Mouse (Mus musculus) heart, adult 8-10 months (tissue): ENCODE data around the gene Zbtb48. TPM values are rescaled to one million over a fixed set of nuclear protein-coding genes. Genes with fewer than 3 reads are reported as not detected.

Experiments used
- DNase-seq: peaks from one replicate; pipeline ENCODE4 v3.0.0; 2022; ENCODE audit warnings: low spot score
- total RNA-seq, 4 experiments: library from RNA; stranded (reverse); gene quantifications; 2 replicates each; pipeline ENCODE4 v1.2.4; 2022

Gene Zbtb48
- total RNA-seq, 4 experiments from 2014 or later, result 3.8 to 5.7 (median 5.0) TPM

DNA sequence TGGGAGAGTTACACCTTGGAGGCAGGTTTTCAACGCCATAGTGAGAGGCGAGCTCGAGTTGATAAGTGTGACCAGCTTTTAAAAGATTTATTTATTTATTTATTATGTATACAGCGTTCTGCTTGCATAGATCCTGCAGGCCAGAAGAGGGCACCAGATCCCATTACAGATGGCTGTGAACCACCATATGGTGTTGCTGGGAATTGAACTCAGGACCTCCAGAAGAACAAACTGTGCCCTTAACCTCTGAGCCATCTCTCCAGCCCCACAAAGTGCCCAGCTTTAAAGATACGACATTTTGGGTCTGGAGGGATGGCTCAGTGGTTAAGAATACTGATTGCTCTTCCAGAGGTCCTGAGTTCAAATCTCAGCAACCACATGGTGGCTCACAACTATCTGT, 1.6 kb upstream of the Zbtb48 start:
- DNase-seq, result no peak

DNA sequence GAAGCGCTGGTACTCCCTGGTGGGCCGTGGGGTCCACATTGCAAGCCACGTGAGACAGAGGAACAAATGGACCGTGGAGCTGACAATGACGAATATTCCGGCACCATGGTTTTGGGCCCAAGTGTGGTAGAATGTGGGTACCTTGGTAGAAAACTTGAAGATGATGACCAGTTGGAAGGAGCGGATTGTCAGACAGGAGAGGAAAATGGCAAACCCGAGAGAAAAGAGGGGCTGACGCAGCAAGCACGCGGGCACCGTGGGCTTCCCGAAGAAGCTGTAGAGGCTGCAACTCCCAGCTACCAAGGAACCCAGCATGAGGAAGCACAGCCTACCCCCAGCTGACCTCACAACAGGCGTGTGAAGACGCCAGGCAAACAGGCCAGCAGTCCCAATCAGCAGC, 985 bp upstream of the Zbtb48 start:
- DNase-seq, result no peak

DNA sequence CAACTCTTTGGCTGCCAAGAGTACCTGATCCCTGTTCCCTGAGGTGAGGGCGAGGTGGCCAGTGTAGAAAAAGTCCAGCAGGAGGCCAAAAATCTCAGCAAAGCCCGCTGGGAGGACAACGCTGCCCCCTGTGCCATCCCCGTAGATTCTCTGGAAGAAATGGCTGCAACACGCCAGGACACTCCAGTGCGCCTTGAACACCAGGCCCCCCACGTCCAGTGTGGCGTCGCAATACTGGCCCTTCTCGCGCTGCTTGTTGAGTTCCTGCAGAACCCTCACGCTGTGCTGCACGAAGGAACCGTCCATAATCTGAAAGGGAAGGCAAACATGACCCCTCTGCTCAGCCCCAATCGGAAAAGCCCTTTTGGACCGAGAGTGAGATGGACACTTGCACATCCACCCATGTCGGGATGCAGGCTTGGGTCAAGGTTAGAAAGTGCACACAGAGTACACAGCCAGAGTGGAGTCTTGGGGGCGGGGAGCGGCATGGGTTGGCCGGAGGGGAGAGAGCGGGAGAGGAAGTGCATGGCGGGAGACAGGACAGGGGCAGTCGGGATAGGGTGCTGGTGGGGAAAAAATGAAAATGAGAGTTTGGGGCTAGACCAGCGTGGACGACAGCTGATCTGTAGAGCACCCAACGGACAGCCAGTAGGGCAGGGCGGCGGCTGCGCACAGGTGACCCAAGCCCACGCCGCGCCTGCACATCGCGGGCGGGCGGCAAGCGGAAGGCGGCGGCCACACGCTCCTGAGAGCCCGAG, 541 bp downstream of the Zbtb48 start:
- no peak for DNase-seq

DNA sequence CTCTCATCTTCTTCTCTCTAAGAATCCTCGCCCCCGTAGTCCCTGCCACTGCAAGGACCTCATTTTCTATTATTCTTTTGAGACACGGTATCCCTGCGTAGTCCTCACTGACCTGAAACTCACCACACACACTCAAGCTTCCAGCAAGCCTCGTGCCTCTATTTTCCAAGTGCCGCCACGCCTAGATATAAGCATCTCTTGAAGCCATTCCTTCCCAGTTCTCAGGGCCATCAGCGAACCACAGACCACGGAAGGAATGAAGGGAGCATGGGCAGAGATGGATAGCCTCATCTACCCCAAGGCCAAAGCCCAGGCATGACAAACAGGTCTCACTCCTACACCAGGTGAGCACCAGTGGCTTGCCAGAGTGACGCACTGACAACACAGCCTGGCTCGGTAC, 2.9 kb downstream of the Zbtb48 start:
- DNase-seq, result no peak

DNA sequence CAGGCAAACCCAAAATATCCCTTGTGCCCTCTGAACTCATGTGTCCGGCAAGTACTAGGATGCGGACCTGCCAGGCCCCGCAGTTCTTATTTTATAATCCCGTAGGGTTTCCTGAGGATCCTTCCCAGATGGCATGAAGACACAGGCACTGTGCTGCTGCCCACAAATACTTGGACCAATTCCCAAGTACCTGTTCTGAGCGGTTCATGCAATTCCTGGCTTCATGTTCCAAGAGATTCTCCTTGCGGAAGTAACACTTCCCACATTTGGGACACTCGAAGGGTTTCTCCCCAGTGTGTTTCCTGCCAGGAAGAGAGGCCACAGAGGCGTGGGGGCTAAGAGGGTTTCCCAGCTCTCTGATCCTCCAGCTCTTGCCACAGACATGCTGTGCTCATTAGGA, 5.0 kb downstream of the Zbtb48 start:
- no peak for DNase-seq

DNA sequence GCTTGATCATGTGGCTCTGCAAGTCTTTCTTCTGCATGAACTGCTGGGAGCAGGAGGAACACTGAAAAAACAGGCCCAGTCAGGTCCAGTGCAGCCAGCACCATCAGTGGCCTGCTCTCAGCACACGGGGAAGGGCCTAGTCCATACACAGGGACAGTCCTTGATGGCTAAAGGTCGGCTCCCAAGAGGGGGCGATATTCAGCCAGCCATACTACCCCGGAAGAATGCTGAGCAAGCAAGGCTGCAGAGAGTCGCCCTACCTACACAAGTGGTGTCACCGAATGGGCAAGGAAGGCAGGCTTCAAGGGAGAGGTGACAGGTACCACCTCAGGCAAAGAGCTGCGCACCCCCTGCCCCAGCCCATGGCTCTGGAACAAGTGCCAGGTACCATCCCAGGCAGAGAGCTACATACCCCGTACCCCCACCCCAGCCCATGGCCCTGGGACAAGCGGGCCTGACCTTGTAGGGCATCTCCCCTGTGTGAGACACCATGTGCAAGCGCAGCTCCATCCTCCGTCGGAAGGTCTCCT, 5.8 kb downstream of the Zbtb48 start:
- DNase-seq, result no peak

DNA sequence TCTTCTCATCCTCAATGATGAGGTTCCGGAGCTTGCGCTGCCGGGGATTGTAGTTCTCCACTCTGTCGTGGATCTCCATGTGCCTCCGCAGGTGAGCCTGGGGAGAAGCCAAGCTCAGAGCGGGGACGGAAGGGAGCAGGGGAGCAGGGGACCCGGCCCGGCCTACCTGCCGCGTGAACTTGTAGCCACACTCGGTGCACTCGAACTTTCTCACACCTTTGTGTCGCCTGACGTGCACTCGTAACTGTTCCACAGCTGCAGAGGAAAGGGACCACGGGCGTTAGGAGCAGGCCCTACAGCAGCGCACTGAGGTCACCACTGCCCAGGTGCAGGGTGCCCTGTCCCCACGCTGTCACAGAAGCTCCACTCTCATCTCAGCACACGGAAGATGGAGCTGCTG, 7.4 kb downstream of the Zbtb48 start:
- DNase-seq, result no peak

DNA sequence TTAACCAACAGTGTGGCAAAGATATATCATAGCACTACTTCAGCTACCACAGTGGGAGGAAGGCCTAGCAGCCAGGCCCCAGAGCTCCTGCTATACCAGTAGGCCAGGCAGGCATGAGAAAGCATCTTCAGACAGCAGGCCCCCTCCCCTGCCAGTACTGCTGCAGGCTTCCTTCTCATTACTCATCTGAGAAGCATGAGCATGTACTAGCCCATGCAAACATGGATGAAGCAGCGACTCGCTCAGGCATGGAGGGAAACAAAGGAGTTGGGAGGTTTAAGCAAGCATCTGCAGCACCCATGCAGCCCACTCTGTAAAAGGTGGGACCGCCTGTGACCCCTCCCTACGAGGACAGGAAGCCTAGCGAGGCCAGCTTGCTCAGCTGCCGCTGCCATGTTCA, 8.4 kb downstream of the Zbtb48 start:
- DNase-seq, result no peak

DNA sequence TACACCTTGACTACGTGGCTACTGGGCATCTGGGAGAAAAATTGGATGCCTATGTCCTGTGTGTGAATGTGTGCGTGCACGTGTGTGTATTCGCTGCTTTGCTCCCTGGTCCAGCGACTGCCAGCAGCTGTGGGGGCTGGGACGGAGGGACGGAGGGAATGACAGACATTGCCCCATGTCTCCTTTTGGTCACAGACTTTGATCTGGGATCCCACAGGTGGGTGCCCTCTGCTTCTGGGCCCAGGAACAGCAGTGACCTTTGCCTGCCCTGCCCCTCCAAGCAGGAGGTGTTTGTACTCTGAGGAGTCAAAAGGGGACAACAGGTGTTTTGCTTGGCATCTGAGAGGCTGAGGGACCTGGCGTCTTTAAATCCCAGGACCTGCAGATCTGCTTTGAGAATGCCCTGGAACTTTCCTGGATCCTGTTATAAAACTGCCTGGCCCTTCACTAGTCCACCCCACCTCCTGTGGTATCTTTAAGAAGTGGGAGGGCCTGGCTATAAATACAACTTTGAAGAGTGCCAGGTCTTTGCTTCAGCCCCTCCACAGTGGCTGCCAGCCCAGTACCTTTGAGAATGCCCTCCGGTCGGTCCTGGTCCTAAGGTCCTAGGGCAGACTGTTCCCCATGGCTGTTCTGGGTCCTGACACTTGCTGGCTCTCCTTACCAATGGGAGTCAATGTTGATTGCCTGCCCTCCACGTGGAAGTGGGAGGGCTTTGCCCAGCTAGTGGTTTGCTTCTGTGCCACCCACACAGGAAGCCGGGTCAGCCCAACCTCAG, 14.2 kb downstream of the Zbtb48 start:
- DNase-seq, result peak; percentile 69

DNA sequence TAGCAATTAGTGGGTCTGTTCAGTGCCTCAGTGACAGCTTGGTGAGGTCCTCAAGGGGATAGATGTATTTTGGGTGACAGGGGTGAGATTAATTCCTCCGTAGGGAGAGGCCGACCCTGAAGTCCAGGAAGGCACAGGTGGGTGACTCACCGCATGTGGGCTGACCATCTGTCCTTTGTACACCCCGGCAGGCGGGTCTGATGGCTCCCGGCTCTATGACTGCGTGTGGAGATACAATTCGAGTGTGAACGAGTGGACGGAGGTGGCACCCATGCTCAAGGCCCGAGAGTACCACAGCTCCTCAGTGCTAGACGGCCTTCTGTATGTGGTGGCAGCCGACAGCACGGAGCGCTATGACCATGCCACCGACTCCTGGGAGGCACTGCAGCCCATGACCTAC, 15.4 kb downstream of the Zbtb48 start:
- DNase-seq, result no peak

DNA sequence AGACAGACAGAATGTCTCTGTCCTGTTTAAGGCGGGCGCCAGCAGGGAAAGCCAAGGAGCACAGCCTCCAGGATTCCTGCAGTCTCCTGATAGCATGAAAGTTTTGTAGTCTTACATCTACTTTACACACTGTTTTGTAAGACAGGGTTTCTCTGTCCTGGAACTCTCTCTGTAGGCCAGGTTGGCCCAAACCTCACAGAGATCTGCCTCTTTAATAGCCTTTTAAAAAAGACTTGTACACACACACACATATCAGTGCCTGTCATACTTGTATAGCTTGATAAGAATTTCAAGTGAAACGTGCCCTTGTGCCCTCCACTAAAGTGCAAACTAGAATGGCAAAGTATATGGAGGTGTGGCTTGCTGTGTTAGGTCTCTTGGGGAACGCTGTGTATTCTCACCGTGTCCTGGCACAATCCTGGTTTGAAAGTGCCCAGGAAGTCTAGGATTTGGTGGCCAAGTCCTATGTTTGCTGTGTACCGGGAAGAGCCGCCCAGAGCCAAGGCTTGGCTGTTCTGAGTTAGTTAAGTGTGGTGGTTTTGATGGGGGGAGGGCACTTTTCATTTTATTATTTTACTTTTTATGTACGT, 16.2 kb downstream of the Zbtb48 start:
- DNase-seq, result no peak

DNA sequence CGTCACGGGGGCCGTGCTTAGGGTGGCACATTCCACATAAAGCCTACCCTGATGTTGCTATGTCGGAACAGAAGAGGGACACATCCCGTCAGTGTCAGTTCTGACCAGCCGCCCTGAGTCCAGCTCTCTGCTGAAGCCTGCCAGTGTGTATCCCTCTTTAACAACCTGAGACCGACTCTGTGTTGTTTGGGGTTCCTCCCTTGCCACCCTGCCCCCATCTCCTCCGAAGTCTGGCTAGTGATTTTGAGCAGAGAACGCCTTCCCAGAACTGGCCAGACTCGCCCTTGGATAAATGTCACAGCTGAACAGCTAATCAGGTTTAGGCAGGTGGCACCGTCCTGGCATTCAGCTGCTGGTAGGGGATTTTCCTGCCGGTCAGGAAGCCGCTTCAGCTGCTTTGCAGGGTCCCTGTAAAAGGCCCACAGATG, 16.8 kb downstream of the Zbtb48 start:
- no peak for DNase-seq

DNA sequence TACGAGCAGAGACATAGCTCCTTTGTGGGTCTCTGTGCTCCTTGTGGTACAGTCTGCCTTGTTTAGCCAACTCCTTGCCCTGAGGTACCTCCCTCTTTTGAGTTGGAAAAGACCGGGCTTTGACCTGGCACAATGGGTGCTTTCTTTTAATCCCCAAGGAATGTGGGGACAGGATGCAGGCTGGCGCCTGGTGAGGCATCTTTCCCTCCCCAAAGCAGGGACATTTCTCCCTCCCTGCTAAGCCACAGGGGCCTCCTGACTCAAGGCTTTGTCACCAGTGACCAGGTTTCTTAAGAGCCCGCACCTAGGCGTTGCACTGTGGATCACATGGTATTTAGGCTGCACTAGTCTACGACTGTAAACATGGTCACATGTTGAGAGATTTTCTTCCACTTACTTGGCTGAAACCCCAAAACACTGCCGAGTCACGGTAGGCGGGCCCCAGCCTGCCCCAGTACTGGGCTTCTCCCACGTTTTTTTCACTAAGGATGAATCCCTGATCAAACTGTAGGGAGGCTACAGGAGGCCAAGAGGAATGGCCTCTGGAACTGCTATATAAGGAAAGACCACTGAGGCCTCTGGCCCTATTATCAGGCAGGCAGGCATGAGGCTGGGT, 17.3 kb downstream of the Zbtb48 start:
- peak; percentile 63 for DNase-seq

DNA sequence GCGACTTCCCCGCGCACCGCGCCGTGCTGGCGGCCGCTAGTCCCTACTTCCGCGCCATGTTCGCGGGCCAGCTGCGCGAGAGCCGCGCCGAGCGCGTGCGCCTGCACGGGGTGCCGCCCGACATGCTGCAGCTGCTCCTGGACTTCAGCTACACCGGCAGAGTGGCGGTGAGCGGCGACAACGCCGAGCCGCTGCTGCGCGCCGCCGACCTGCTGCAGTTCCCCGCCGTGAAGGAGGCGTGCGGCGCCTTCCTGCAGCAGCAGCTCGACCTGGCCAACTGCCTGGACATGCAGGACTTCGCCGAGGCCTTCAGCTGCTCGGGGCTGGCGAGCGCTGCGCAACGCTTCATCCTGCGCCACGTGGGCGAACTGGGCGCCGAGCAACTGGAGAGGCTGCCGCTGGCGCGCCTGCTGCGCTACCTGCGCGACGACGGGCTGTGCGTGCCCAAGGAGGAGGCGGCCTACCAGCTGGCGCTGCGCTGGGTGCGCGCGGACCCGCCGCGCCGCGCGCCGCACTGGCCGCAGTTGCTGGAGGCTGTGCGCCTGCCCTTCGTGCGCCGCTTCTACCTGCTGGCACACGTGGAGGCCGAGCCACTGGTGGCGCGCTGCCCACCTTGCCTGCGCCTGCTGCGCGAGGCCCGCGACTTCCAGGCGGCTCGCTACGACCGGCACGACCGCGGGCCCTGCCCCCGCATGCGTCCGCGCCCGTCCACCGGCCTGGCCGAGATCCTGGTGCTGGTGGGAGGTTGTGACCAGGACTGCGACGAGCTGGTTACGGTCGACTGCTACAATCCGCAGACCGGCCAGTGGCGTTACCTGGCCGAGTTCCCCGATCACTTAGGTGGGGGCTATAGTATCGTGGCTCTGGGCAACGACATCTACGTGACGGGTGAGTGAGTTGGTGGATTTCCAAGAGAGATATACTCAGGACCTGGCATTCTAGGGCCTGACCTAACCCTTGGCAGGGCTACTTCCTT, 18.1 kb downstream of the Zbtb48 start:
- DNase-seq, result peak; percentile 49

DNA sequence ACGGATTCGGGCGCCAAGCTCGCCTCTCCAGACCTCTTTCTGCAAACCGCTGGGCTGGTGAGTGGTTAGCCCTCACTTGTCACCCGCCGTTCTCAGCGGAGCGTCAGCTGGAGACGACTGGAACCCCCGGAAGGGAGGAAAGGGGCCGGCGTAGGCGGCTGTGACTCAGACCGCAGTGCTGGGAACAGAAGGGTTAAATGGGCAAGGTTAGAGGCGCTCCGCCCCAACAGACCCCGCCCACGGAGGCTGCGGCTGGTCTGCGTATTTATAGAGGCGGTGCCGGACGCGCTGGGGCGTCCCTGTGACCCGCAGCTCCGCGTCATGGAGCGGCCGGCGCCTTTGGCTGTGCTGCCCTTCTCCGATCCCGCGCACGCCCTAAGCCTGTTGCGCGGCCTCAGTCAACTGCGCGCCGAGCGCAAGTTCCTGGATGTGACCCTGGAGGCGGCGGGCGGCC, 18.8 kb downstream of the Zbtb48 start, which contains the start of gene Klhl21:
TSS of gene Klhl21 (plus strand) at position 182 of the 454 bp plus-strand sequence.
- DNase-seq, result peak; percentile 94

DNA sequence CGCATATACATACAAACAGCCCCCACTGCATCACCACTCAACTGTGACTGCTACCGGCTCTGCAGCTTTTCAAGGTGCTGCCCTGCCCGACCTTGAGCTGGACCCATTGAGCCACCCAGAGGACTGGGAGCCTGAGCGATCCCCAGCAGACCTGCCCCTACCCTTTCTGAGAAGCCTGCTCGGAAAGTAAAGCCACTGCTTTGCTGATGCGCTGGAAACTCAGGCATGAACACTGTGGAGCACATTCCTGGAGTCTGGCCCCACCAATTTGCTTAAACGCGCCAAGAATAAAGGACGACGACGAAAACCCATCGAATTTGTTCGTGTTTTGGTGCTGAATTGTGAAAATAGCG, 19.3 kb downstream of the Zbtb48 start:
- no peak for DNase-seq

DNA sequence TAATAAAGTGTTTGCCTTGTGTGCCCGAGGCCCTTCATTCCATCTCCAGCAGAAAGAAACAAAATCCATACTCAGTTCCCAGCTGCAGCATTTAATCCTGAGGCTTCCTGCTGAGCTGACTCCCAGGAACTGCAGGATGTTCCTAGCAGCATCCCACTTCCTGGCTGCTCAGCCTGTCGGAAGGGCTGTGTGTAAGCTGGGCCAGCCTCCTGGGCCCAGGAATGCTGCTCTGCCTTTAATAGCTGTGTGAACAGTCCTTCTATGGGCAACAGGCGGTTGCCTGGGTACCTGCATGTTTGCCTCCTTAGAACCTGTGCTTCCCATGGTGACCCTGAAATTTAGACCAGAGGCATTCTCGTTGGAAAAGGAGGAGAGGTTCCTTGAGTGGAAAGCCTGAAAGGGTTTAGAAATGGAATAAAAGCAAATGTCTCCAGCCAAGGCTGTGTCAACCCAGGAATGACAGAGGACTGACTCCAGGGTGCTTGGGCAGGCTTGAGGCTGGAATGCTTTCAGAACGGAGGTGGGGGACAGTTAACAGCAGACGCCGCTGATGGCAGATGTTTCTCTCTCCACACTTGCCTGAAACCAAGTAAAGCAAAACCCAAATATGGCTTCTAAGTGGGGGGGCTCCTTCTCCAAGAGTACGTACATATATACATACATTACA, 19.9 kb downstream of the Zbtb48 start:
- DNase-seq, result no peak

DNA sequence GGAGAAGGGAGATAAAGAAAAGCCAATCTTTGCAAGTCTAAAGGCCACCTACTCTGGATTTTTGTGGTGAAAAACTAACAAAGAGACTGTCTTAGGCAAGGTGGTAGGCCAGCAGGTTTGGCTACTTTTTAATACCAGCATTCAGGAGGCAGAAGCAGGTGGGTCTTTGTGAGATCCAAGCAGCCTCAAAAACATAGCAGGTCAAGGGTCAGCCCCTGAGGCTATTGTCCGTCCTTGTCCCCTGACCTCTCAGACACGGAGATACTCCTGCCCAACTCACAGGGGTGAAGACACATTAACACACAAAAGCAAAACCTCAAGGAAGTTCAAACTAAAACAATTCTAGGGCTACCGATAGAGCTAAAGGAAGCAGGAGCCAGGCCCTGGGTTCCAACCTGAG, 20.7 kb downstream of the Zbtb48 start:
- DNase-seq, result no peak

DNA sequence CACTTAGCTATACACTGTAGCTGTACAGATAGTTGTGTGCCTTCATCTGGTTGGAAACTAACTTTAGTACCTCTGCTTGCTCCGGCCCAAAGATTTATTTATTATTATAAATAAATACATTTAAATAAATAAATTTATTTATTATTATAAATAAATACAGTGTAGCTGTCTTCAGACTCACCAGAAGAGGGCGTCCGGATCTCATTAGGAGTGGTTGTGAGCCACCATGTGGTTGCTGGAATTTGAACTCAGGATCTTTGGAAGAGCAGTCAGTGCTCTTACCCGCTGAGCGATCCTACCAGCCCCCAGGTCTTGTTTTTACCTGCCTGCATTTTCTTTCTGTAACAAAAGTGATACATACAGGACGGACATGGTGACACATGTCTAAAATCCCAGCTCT, 21.3 kb downstream of the Zbtb48 start:
- no peak for DNase-seq

DNA sequence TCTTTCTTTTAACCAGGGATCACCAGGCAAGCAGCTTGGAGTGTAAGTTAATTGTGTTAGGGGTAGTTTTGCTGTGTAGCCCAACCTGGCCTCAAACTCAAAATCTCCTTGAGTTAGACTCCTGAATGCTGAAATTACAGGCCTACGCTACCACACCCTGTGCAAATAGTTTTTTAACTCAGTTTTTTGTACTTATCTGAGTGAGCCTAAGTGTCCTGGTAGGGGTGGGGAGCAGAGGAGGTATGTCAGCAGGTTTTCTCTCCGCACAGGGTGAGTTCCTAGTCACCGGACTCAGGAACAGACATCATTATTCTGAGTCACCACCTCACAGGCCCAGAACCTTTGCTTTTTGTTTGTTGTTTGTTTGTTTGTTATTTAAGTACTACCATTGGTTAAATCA, 25.4 kb downstream of the Zbtb48 start:
- DNase-seq, result no peak
